Mouse (Mus musculus): ENCODE measurements around the gene Banp.

- TF ChIP-seq CTCF (IDR thresholded peaks at IDR 0.05; ENCODE audit: low read depth) (no peak), EP300 (IDR thresholded peaks at IDR 0.05; ENCODE audit: low read depth) (no peak)
Observed at GRCm38 (mm10) chr8:121962892-121963291, 13.3 kb downstream of the Banp start.

All from heart, postnatal 0 days (tissue).